Mouse (Mus musculus) heart, embryonic 11.5 days (tissue): Measurements from ENCODE around the gene Pgls. TPM values are rescaled to one million over a fixed set of nuclear protein-coding genes. Genes with fewer than 3 reads are reported as not detected.

Source experiments
- ATAC-seq: fragments of 200-750 bp; cut with Nextera tagmentation; replicated peaks from 2 replicates; pipeline ENCODE4 v1.8.0; 2017; ENCODE audit warnings: moderate library complexity; ENCODE audit not compliant: insufficient number of reproducible peaks, low FRiP score, low TSS enrichment
- H3K27ac ChIP-seq: fragments of 300-500 bp; sonication (generic); 2 replicates; pipeline ENCODE4 v1.5.1; 2014; ENCODE audit warnings: mild to moderate bottlenecking, low read depth, low read length
- H3K27me3 ChIP-seq: fragments of 300-500 bp; sonication (generic); 2 replicates; pipeline ENCODE4 v1.6.1; 2014; ENCODE audit warnings: mild to moderate bottlenecking, low read length, mixed read lengths; ENCODE audit not compliant: control insufficient read depth, insufficient read depth
- H3K36me3 ChIP-seq: fragments of 300-500 bp; sonication (generic); 2 replicates; pipeline ENCODE4 v1.6.1; 2014; ENCODE audit warnings: mild to moderate bottlenecking, low read length, moderate library complexity, mixed read lengths; ENCODE audit not compliant: control insufficient read depth, insufficient read depth
- H3K4me1 ChIP-seq: fragments of 300-500 bp; sonication (generic); 2 replicates; pipeline ENCODE4 v1.6.1; 2014; ENCODE audit warnings: low read length; ENCODE audit not compliant: control insufficient read depth, insufficient read depth
- H3K4me2 ChIP-seq: fragments of 300-500 bp; sonication (generic); 2 replicates; pipeline ENCODE4 v1.6.1; 2014; ENCODE audit warnings: mild to moderate bottlenecking, moderate library complexity
- H3K4me3 ChIP-seq: fragments of 300-500 bp; sonication (generic); 2 replicates; pipeline ENCODE4 v1.5.1; 2014; ENCODE audit warnings: low read depth, low read length
- H3K9ac ChIP-seq: fragments of 300-500 bp; sonication (generic); 2 replicates; pipeline ENCODE4 v1.6.1; 2014; ENCODE audit warnings: mild to moderate bottlenecking, low read depth, low read length, moderate library complexity
- H3K9me3 ChIP-seq: fragments of 300-500 bp; sonication (generic); replicated peaks from 2 replicates; pipeline ENCODE4 v1.6.1; 2016; ENCODE audit warnings: low read length; ENCODE audit not compliant: control insufficient read depth
- WGBS: fragments of 180-500 bp; shearing (Covaris S2); extraction: QIAGEN DNeasy Blood & Tissue Kit; methylation state at CpG from one replicate; pipeline ENCODE4 v1.1.7; 2014; ENCODE audit not compliant: insufficient replicate concordance; 5-methylcytosine and 5-hydroxymethylcytosine counted together
- polyA plus RNA-seq: library from polyadenylated mRNA; unstranded; fragments of >200 nt; fragmentation: Nextera tagmentation; extraction: Ambion mirVana; gene quantifications from 2 replicates; pipeline ENCODE4 v1.2.1, GENCODE M21; 2014

The Pgls gene
- polyA plus RNA-seq, 1 experiment from 2014 or later, result 194 TPM

DNA sequence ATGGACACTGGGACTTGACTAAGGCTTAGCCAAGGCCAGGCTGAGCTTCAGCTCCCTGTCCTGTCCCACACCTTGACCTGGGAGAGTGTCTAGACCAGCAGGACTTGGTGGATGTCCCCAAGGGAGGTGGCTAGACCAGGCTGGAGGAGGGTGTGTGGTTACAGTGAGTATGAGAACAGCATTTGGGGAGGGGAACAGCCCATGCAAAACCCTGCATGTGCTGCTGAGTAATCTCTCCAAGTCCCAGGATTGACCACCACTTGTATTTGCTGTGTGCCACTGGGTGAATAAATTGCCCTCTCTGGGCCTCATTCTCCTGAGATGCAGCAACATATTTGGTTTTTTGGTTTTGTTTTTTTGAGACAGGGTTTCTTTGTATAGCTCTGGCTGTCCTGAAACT, 6.4 kb downstream of the Pgls start:
- H3K27ac ChIP-seq, result no peak overlapping the region
- peaks cover 5% of the 10 kb centered on the region; the same call in 1 of the 2 replicates for H3K4me1 ChIP-seq
- peaks cover 38% of the 10 kb centered on the region for H3K27me3 ChIP-seq
- H3K4me3 ChIP-seq, result no peak overlapping the region
- H3K4me2 ChIP-seq, result no peak overlapping the region
- peaks cover 2% of the 10 kb centered on the region; the same call in 1 of the 2 replicates for H3K36me3 ChIP-seq
- no peak for ATAC-seq
- H3K9me3 ChIP-seq, result no peaks in the 10 kb centered on the region
- H3K9ac ChIP-seq, result no peak overlapping the region

DNA sequence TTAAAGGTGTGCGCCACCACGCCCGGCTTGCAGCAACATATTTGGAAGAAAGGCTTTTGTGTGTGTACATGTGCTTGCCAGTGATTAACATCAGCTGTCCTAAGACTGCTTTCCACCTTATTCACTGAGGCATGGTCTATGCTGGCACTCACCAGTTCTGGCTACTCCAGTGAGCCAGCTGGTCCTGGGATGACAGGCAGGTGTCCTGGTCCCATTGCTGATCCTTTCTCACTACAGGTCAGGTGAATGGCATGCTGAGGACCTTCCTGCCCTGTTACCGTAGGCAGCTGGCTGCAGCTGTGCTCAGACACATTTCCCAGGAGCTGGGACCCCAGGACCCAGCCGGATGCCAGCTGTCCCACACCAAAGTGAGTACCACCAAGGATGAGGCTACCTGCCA, 6.9 kb downstream of the Pgls start:
- no peak overlapping the region for H3K9ac ChIP-seq
- peaks cover 43% of the 10 kb centered on the region for H3K27me3 ChIP-seq
- H3K9me3 ChIP-seq, result no peaks in the 10 kb centered on the region
- H3K36me3 ChIP-seq, result peaks cover 2% of the 10 kb centered on the region; the same call in 1 of the 2 replicates
- H3K4me3 ChIP-seq, result no peak overlapping the region
- no peak for ATAC-seq
- H3K27ac ChIP-seq, result no peak overlapping the region
- H3K4me2 ChIP-seq, result no peak overlapping the region
- H3K4me1 ChIP-seq, result peaks cover 5% of the 10 kb centered on the region; the same call in 1 of the 2 replicates
- WGBS, result 91% methylated on average over 5 of the region's 5 CpGs

DNA sequence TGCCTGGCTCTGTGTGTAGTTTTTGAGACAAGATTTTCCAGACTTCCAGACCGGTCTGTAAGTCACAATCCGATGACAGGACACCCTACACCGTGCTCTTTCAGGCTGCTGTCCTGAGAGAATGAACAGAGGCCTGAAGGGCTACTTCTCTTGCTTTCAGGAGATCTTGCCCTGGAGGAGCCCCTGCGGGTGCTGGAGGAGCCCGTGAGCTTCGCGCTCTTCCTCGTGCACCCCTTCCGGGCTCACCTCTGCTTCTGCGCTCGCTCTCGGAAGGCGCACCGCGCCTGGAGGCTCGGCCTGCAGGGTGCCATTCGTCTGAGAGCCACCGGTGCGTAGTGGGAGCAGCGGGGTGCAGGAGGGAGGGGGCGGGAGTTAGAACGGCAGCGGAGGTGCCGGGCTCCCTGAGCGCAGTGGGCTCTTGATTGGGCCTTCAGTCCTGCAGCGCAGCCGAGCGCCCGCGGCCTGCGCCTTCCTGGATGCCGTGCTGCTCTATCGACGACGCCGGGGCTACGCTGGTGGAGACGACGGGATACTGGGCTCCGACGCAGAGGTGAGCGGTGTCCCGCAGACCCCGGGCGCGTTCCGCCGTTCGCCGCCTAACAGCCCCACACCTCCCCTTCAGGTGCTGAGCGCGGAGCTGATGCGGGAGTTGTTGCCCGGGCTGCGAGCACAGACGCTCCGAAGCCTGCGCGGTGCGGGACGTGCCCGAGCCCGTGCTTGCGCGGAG, 10.1 kb downstream of the Pgls start:
- Histone ChIP-seq H3K9ac (peak overlapping the region; percentile 48; the same call in 1 of the 2 replicates), H3K27ac (no peak overlapping the region), H3K36me3 (peaks cover 2% of the 10 kb centered on the region; the same call in 1 of the 2 replicates), H3K27me3 (peaks cover 47% of the 10 kb centered on the region), H3K4me1 (0 out of 2 replicates have a peak, but pooled peaks cover 3% of the 10 kb centered on the region), H3K4me2 (peak overlapping the region; percentile 63), H3K9me3 (no peaks in the 10 kb centered on the region), H3K4me3 (peak overlapping the region; percentile 34)
- 2% methylated on average over 65 of the region's 65 CpGs for WGBS
- ATAC-seq, result no peak

DNA sequence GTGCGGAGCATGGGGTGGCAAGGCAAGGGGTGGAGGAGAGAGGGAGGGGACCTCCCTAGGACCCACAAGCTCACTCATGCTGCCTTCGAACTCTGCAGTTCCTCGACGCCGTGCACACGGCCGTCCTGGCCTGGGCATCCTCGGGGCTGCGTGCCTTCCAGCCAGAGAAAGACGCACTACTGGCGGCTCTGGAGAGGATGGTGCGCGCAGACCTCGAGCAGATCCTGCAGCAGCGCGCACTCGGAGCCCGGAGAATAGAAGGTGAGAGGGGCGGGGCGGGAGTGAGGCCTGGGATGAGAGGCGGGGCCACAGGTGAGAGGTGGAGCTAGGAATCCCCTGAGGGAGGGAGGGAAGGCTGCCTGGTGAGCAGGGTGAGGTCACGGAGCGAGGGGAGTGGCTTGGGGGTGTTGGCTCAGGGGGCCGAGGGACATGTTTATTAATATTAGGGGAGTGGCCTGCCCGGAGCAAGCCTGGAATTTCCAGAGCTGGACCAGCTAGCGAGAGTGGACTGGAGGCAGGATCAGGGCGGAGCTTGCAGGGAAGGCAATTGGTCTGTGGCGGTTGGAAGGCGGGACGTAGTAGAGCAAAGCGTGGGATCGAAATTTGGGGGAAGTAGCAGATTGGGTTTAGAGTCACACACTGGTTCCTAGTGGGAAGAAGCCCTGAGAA, 10.8 kb downstream of the Pgls start:
- peaks cover 2% of the 10 kb centered on the region; the same call in 1 of the 2 replicates for H3K36me3 ChIP-seq
- WGBS, result 1% methylated on average over 32 of the region's 32 CpGs
- H3K27me3 ChIP-seq, result peaks cover 47% of the 10 kb centered on the region
- H3K4me1 ChIP-seq, result 0 out of 2 replicates have a peak, but pooled peaks cover 3% of the 10 kb centered on the region
- ATAC-seq, result peak; percentile 62
- H3K27ac ChIP-seq, result no peak overlapping the region
- H3K4me3 ChIP-seq, result peak overlapping the region; percentile 34
- H3K9me3 ChIP-seq, result no peaks in the 10 kb centered on the region
- peak overlapping the region; percentile 63 for H3K4me2 ChIP-seq
- H3K9ac ChIP-seq, result no peak overlapping the region

DNA sequence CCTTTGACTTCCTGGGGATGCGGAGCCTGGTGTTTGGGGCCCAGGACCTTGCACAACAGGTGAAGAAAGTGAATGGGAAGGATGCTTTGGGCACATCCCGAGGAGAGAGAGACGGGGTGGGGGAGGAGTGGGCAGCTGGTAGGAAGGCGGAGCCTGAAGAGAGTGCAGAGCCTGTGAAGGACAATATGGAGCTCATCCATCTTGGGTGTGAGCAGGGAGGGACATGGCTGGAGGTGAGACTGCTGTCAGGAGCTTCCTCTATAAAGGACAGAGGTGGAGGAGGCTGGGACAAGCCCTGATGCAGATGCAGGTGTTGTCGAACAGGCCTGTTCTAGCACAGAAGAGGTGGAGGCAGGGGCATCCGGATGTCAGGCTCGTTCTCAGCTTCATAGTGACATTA, 12.0 kb downstream of the Pgls start:
- ATAC-seq, result no peak
- Histone ChIP-seq H3K4me3 (no peak overlapping the region), H3K27ac (no peak overlapping the region), H3K4me2 (no peak overlapping the region; the same call in 1 of the 2 replicates), H3K9ac (no peak overlapping the region), H3K36me3 (peaks cover 2% of the 10 kb centered on the region; the same call in 1 of the 2 replicates), H3K27me3 (peaks cover 46% of the 10 kb centered on the region), H3K4me1 (0 out of 2 replicates have a peak, but pooled peaks cover 3% of the 10 kb centered on the region), H3K9me3 (no peaks in the 10 kb centered on the region)
- 54% methylated on average over 7 of the region's 7 CpGs for WGBS

DNA sequence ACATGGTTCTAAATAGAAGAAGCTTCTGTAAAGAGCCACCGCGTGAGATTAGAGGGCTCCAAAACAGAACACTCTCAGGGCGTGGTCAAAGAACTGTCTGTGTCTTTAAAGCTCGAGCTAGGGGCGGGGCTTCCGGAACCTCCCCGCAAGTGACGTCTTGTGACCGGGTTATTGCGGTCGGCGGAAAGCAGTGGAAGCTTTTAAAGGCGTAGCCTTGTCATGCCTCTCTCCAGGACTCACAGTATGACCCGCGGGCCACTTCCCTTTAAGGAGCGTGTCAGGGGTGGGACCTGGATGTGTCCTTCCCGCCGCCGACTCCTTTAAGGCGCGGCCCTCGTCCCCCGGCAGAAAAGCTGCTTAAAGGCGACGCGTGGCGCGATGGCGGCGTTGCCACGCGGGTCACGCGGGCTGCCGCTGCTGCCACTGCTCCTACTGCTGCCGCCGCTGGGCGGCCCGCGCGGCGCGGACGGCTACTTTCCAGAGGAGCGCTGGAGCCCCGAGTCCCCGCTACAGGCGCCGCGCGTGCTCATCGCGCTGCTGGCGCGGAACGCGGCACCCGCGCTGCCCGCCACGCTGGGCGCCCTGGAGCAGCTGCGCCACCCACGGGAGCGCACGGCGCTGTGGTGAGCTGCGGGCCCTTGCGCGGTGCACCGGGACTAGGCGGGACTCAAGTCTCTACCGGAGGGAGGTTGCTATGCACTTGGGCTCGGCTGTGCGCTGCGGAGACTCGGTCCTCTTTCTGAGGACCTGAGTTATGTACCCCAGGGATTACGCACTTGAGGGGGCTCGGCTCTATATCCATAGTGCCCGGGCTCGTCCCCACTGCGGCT, 19.1 kb downstream of the Pgls start, which contains the start of gene Colgalt1:
Gene Colgalt1 (plus strand): TSS at position 177 of the 830 bp plus-strand sequence.
- Histone ChIP-seq H3K9me3 (no peaks in the 10 kb centered on the region), H3K4me3 (peak within 1 kb of the TSS; percentile 87), H3K4me1 (peaks cover 9% of the 10 kb centered on the region), H3K9ac (peak within 1 kb of the TSS; percentile 90), H3K27ac (peak within 1 kb of the TSS; percentile 83), H3K4me2 (peak within 1 kb of the TSS; percentile 76), H3K36me3 (peaks cover 13% of the 10 kb centered on the region), H3K27me3 (no peaks in the 10 kb centered on the region)
- peak; percentile 98 for ATAC-seq
- under 1% methylated on average over 76 of the region's 82 CpGs for WGBS

DNA sequence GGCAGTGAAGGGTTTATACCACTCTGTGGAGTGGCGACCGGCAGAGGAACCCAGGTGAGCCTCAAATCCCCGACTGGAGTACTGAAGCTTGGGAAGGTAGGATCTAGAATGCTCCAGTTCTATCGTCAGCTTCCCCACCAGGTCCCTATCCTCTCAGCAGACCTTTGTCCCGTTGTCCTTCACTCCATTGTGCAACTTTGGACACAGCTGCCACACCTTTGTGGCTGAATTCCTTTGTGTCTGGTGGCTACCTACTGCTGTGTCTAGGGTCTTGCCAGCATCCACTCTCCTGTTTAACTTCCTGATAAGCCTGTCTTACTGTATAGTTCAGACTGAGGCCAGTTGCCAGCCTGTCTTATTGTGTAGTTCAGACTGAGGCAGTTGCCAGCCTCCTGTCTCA, 20.2 kb downstream of the Pgls start:
- Histone ChIP-seq H3K4me2 (peak overlapping the region; percentile 76), H3K9ac (peak overlapping the region; percentile 90), H3K4me1 (peaks cover 9% of the 10 kb centered on the region), H3K27ac (no peak overlapping the region), H3K27me3 (no peaks in the 10 kb centered on the region), H3K36me3 (peaks cover 19% of the 10 kb centered on the region), H3K4me3 (peak overlapping the region; percentile 87), H3K9me3 (no peaks in the 10 kb centered on the region)
- 40% methylated on average over 5 of the region's 5 CpGs for WGBS
- ATAC-seq, result no peak

DNA sequence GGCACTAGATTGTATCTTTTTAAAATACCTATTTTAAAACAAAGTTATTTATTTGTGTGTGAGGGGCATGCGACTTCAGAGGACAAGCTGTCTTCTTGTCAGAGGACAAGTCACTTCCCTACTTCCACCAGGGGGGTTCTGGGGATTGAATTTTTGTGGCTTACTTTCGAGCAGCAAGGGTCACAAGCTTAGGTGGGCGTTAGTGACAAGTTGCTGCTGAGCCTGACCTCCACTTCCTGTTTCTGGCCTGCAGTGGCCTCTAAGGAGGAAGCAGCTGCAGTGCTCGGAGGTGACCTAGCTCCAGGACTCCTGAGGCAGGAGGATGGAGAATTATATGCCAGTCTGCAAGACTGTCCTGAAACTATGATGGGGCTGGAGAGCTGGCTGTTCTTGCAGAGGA, 21.4 kb downstream of the Pgls start:
- H3K9me3 ChIP-seq, result no peaks in the 10 kb centered on the region
- H3K4me2 ChIP-seq, result no peak overlapping the region
- no peak overlapping the region for H3K4me3 ChIP-seq
- H3K27ac ChIP-seq, result no peak overlapping the region
- peaks cover 9% of the 10 kb centered on the region for H3K4me1 ChIP-seq
- 52% methylated on average over 4 of the region's 4 CpGs for WGBS
- ATAC-seq, result no peak
- peaks cover 29% of the 10 kb centered on the region for H3K36me3 ChIP-seq
- H3K27me3 ChIP-seq, result no peaks in the 10 kb centered on the region
- H3K9ac ChIP-seq, result no peak overlapping the region
